Mouse (Mus musculus) spleen, postnatal 4 days (tissue): ENCODE results near the gene Etnk2.
"Not testable (repeated sequence)": the region's sequence is repeated elsewhere in the genome, so short reads cannot be mapped to it uniquely, and the experiment has no call there.

ENCODE experiments used
- DNase-seq, 2 experiments: peaks; one replicate each; pipeline ENCODE4 v3.0.0; 2022; ENCODE audit warnings: low spot score in 2 of 2

Gene Etnk2

DNA sequence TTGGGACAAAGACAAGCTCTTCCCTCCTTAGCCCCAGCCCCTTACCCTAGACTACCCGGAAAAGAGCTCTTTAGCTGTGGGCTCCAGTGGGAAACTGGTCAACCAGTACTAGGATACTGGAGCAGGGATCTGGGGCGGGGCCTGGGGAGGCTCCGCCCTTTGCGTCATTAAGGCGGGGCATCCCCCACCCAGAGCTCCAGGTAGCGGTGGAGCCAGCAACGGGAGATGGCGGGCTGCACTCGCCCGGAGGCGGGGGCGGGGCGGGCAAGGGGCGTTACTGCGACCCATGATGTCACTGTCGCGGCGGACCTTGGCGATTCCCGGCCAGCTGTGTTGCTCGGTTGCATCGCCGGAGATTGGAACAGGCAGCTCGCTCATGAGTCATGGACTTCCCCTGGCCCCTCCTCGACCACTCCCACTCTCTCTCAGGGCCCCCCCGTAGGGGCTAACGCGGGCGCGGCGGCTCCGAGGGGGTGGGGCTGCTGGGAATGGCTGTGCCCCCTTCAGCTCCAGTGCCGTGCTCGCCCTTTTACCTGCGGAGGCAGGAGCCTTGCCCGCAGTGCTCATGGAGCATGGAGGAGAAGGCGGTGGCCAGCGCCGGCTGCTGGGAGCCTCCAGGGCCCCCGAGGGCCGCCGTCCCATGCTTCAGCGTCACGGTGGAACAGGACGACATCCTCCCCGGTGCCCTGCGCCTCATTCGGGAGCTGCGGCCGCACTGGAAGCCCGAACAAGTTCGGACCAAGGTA, at the start of gene Etnk2:
Gene Etnk2, plus strand, starts transcription at position 297 of the 746 bp plus-strand sequence.
- DNase-seq: peak; percentile 50 to 77

DNA sequence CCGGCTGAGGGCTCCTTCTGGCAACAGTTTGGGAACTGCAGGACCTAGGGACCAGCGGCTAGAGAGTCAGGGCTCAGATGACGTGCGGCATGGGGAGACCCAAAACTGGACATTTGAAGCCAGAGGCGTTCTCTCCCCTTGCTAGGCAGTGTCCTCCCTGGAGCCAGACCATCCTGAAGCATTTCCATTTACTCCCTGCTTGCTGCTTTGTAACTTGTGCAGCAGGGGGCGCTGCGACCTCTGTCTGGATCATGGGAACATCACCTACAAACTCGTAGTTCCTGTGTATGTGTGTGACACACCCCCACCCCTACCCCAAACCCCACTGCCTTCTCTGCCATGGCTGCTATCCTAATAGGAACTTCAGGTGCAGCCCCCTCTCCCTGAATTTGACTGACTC, 49.0 kb upstream of the Etnk2 start:
- peak; percentile 40 to 81 for DNase-seq

DNA sequence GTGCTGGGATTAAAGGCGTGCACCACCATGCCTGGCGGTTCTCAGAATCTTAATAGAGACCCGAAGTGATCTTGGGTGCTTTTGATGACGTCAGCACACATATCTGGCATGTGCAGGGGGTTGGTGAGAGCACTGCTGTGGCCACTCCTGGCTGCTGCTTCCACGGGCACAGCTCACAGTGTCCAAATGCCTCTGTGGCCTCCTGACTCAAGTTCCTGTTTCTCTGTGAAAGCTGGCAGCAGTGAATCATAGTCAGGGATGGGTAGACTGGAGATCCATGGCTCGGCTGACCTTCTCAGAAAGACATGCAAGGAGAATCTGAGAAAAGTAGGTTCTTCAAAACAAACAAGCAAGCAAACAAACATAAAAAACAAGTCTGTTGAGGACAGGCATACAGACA, 47.6 kb upstream of the Etnk2 start:
- no peak for DNase-seq

DNA sequence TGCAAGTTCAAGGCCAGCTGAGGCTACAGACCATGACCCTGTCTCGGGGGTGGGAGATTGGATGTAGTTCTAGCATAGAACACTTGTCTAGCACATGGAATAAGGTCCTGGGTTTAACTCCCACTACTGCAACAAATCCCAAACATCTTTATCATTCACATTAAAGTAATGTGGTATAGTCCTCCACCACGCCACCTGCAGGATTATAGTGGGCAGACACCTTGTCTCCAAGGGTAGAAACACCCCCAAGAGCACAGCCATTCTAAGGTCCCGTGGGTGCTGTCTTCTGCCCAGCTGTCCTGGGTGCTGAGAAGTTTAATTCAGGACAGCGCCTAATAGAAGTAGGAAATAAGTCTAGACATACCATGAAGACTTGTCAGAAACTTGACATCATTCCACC, 46.8 kb upstream of the Etnk2 start:
- no peak for DNase-seq

DNA sequence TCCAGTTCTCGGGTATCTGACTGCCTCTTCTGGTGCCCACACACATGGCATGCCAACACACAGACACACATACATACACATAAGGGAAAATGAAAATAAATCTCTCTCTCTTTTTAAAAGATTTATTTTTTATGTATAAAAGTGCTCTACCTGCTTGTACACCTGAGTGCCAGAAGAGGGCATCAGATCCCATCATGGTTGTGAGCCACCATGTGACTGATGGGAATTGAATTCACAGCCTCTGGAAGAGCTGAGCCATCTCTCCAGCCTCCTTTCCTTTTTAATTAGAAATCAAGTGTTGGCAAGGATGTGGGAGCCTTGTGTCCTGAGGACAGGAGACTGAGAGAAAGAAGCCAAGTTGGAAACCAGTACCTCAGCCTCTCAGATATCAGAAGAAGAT, 46.2 kb upstream of the Etnk2 start:
- DNase-seq: no peak

DNA sequence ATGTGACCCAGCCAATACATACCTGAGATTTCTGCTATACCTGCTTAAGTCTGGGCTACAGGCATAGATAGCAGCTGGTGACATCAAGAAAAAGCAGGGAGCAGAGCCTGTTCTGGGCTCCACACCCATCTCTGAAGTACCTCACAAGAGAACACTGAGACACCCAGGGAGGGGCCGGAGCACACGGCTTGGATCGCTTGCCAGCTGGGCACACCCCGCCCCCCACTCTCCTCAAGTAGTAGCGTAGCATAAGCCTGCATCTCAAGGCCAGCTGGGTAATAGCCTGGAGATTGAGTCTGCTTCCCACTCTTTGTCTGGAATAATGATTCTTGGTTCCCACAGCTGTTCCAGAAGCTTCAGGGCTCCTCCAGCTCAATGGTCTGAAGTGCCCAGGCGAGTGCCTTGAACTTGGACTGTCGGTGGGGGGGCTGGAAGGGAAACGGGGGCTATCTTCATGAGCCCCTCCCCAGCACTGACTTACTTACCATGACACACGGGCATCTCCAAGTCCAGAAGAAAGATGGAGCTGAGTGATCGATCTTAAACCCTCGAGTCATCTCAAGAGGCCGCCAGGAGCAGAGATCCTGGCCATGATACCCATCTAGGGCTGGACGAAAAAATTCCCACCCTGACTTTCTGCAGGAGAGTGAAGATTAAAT, 42.0 kb upstream of the Etnk2 start, which contains the start of gene Kiss1:
Gene Kiss1, plus strand, starts transcription at position 609 of the 659 bp plus-strand sequence.
- DNase-seq: no peak

DNA sequence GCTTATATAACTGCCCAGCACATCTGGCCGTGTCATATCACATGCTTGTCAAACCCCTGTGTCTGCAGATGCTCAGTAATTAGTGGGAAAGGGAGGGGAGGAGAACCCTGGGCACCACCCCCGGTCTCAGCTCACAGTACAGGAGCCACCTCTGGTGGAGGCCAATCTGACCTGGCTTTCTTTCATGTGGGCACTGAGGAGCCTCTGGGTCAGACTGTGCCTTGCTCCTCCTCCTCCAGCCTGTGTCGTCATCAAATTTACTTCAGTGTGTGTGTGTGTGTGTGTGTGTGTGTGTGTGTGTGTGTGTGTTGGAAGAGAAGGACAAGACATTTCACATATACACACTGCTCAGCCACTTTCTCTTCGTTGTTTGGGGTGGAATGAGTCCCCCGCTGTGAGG, 40.0 kb upstream of the Etnk2 start:
- no peak for DNase-seq

DNA sequence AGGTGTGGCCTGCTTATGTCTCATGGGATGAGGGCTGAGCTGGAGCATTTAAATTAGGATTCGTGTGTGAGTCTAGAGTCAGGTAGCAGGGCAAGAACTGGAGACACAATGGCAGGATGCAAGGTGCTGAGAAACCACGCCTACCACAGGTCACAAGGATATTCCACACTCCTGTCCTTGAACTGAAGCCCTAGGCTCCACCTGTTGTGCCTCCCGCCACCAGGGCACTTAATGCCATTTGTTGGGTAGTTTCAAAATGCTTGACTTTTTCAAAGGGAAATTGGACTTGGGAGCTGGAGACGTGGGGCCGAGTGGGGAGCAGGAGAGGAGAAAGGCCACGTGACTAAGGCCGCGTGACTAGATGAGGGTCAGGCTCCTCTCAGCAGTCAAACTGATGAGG, 37.4 kb upstream of the Etnk2 start:
- no peak for DNase-seq

DNA sequence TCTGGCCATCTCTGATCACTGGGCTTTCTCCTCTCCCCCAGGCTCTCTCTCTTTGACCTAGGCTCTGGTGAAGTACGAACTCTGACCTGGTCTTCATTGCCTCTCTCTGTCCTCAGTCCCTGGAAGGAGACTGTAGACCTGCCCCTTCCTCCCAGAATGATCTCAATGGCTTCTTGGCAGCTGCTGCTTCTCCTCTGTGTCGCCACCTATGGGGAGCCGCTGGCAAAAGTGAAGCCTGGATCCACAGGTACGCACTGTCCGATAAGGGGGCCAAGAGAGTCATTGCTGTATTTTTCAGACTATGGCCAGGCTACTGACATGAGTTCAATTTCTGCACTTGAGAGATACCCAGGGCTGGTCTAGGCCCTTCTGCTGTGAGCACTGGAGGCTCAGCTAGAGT, 36.3 kb upstream of the Etnk2 start:
- no peak for DNase-seq

DNA sequence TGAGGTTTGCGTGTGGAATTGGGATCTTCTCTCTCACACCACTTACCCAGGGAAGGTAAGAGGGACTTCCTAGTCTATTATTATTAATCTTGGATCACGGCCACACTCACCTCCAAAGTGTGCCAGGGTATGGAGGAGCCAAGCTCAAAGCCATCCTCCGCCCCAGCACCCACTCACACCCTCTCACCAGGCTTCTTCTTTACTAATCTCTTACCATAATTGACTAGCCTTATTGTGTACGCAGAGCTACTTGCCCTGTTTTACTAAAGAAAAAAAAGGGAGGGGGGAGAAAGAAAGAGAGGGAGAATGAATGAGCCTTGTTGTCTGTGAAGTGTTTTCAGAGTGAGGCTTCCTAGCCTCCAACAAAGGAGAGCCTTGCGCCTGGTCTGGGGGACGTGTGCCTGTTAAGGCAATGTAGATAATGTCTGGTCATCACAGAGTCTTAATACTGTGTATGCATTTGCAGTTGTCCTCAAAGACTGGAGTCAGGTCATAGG, 35.0 kb upstream of the Etnk2 start:
- no peak for DNase-seq

DNA sequence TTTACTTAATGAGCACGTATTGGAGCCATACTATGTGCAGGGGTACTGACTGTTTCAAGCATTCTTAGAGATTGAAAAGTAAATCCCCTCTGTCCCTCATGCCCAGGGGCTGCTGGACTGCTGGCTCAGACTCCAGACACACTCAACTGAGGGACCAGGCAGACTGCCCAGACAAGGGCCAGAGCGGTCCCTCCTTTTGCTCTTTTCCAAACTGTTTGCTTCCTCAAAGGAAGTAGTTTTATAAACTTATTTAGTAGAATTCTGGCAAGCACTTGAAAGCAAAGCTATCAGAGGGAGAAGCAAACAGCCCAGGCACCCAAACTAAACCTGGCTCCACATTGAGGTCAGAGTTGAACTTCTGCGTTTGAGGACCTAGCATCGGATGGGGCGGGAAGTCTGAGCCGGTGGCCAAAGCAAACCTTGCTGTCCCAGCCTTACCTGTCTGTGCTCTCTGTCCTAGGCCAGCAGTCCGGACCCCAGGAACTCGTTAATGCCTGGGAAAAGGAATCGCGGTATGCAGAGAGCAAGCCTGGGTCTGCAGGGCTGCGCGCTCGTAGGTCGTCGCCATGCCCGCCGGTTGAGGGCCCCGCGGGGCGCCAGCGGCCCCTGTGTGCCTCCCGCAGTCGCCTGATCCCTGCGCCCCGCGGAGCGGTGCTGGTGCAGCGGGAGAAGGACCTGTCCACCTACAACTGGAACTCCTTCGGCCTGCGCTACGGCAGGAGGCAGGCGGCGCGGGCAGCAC, 34.3 kb upstream of the Etnk2 start:
- DNase-seq: no peak

DNA sequence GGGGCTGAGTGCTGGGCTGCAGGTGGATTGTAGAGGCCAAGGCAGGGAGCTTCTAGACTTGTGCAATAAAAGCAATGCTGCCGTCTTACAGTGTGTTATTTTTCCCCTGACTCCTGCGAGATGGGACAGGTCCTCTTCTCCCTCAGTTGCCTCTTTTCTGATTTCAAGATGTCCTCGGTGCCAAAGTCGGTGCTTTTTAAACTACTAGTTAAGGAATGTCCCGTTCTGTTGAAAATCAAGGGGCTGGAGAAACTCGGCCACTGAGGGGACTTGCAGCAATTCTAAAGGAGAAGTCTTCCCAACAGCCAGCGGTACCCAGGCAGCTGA, 33.8 kb upstream of the Etnk2 start:
- no peak for DNase-seq

DNA sequence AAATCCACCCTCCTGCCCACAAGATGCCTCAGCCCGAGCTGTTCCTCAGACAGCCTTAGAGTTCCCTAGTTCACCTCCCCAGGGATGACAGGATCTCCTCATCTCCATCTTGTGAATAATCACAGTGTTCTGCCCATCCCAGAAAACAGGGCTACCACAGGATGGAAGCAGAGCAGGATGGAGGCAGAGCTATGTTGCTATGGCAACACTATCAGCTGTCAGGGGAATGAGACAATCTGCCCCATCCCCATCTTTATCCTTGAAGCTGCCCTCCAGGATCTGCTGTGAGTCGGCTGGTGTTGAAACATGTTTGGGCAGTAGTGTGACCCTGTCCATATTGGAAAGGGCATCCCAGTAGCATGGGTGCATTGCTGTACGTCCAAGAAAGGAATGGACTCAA, 32.2 kb upstream of the Etnk2 start:
- DNase-seq: no peak

DNA sequence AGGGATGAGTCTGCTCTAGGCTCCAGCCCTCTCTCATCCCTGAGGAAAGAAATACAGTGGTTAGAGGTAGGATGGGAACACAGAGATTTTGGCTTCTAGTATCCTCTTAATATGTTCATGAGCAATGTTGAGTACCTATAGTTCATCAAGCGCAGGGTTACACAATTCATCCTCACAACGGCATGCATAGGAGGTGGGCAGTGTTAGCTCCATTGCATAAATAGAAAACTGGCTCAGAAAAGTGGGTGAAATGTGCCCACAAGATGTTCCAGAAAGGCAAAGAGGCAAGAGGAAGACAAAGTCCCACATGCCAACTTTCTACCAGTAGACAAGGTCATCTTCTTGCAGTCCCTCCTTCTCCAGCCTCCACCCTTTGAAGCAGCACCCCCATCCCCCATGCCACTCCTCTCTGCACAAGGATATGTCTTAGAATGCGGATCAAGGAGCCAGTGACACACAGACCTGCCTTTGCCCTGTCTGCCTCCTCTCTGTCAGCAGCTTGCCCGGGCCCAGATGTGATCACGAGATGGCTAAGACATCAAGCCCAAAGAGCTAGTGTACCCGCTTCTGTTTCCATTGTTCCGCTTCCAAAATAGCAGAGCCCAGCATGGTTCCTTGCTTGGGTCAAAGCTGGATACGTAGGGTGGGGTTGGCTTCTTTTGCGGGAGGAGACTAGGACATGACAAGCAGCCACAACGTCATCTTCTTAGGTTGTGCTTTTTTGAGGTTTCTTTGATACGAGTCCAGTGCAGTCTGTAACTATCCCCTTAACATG, 30.5 kb upstream of the Etnk2 start:
- DNase-seq: no peak

DNA sequence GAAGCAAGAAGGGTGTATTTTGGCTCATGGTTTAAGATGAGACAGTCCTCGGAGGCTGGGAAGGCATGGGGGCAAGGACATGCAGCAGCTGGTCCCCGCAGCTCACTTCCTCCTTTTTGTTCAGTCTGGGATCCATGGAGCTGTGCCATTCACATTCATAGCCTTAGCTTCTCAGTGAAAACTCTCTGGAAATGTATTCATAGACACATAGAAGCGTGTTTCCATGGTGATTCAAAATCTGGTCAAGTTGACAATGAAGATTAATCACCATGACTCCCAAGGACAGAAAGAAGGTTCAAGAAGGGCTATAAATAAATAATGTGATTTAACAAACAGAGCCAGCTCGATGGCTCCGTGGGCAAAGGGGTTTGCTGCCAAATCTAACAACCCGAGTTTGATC, 29.4 kb upstream of the Etnk2 start:
- DNase-seq: no peak

DNA sequence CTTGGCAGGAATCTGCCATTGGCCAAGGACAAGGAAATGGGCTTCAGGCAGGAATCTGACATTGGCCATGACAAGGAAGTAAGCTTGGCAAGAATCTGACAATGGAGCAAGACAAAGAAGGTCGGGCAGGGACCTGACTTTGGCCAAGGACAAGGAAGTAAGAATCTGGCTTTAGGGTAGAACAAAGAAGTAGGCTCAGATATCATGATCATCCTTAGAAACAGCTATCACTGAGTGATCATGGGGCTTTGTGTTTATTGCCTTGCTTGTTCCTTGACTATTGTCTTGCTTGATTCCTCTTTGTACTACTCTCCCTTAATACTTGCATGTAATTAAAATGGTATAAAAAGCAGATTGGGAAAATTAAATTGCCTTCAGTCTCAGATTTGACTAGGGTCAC, 23.0 kb upstream of the Etnk2 start:
- DNase-seq: not testable (repeated sequence)

DNA sequence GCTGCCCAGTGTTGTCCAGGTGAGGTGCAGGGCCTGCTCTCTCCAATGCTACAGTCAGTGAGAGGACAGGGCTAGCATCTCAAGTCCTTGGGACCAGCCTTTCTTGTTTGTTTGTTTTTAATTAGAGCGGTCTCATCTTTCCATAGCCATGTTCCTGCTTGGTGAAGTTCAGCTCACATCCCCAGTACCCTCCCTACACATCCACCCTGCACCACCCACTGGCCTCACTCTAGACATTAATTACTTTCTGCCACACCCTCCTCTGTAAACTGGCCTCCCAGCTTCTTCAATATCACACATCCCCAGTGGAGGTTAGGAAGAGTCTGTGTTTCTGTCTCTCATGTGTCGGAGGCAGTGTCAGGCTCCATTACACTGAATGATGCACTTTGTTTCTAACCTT, 19.0 kb upstream of the Etnk2 start:
- no peak for DNase-seq

DNA sequence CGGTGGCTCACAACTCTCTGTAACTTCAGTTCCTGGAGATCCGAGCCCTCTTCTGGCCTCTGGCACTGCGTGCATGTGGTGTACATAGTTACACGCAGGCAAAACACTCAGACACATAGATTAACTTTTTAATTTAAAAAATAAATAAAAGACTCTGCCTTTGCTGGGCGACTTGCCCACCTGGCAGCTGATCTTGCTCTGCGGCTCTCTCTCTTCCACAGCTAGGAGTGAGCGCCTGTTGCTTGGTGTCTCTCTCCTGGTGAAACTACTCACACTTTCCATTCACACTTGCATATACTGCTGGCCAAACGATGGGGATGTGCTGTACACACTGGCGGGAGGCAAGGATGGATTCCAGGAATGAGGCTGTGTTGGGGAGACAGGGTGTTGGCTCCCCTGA, 16.8 kb upstream of the Etnk2 start:
- no peak for DNase-seq

DNA sequence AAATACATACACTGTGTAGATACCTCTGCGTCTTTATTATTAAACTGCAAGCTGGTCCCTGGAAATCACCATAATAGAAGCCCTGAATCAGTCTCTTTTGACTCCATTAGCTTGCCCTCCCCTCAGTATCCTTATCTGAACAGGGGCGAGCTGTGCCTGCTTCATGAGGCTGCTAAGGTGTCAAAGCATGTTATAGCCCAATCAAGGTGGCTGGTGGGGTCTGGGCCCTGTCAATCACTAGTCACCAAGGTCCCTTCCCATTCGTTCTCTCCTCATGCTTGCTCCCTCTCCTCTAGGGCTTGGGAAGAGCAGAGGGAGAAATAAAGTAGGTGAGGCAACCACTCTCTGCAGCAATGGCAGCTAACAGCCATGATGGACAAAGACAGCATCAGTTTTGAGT, 16.1 kb upstream of the Etnk2 start:
- no peak for DNase-seq

DNA sequence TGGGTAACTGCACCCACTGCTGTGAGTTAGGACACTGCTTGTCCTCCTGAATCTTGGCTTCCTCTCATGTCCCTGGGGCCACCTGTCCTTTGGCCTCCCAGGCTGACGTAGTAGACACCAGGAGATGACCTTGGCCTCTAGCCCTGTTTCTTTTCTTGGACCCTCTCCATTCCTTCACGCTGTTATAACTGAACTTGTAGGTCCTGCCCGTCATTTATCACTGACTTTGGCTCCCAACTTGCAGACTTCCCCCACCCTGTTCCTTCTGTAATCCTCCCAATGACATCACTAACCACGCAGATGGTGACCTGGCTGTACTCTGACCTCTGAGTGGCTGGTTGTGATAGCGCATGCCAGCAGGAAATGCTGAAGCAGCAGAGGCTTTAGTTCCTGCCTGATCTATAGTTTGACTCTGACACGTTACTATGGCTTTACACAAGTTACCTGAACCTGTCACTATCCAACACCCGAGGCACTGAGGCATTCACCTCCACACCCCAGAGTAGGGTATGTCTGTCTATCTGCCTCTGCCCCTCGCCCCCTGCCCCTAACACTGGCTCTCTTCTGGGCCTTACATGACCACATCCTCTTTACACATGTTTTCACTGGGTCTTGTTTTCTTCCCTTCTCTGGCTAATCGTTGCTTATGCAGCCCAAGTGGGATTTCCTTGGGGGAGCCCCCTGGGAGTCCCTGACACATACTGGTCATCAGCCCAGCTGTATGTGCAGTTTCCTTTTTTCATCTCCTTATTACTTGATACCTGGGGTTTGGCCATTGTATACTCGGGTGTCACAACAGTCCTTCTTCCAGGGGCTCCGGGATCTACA, 15.5 kb upstream of the Etnk2 start:
- DNase-seq: no peak

DNA sequence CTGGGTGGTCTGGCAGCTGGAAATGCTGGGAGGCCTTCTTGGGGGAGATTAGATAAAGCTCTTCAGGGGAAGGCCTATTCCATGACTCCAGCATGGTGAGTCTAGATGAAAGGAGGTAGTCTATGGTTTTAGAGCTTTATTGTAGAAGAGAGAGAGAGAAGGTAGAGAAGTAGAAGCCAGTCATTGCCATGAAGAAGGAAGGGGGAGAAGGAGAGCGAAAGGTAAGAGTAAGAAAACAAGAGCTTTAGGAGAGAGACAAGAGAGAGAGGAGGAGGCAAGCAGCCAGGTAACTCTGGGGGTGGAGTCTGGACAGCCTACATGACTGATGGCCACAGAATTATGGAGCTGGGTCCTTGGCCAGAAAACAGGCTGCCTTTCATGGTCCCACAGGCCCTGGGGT, 13.2 kb upstream of the Etnk2 start, which contains the start of gene Ren1:
Gene Ren1, plus strand, starts transcription at position 301 of the 400 bp plus-strand sequence.
- no peak for DNase-seq
